Mouse (Mus musculus) G1E (cell line): ENCODE data around the gene Pi4k2a.

Source experiments
- CTCF ChIP-seq: IDR thresholded peaks from 2 replicates; pipeline ENCODE4 v1.5.1; 2012; ENCODE audit warnings: low read depth, low read length, inconsistent platforms, mixed read lengths
- GATA1 ChIP-seq: IDR thresholded peaks from 2 replicates; pipeline ENCODE4 v1.6.1; 2012; ENCODE audit warnings: borderline replicate concordance, low read length, inconsistent platforms, mixed read lengths
- POLR2AphosphoS5 ChIP-seq: IDR thresholded peaks from 2 replicates; pipeline ENCODE4 v1.6.1; 2012; ENCODE audit warnings: low read depth, low read length, inconsistent platforms; ENCODE audit not compliant: insufficient replicate concordance

GRCm38 (mm10) chr19:42120451-42120850 lies 30.2 kb downstream of the Pi4k2a start:
- TF ChIP-seq CTCF (no peak), GATA1 (no peak), POLR2AphosphoS5 (no peak)
